Mouse (Mus musculus): ENCODE results near the gene Bcdin3d. TPM values are rescaled to one million over a fixed set of nuclear protein-coding genes. Genes with fewer than 3 reads are reported as not detected.

The Bcdin3d gene
- total RNA-seq, 2 experiments from 2014 or later, result 5.3 to 6.6 TPM

- DNase-seq, result no peak
Observed at GRCm38 (mm10) chr15:99440816-99441457, 33.6 kb downstream of the Bcdin3d start.

- DNase-seq, result peak in 1 of 2 experiments; percentile 55
Observed at GRCm38 (mm10) chr15:99440112-99440815, 34.3 kb downstream of the Bcdin3d start.

DNA sequence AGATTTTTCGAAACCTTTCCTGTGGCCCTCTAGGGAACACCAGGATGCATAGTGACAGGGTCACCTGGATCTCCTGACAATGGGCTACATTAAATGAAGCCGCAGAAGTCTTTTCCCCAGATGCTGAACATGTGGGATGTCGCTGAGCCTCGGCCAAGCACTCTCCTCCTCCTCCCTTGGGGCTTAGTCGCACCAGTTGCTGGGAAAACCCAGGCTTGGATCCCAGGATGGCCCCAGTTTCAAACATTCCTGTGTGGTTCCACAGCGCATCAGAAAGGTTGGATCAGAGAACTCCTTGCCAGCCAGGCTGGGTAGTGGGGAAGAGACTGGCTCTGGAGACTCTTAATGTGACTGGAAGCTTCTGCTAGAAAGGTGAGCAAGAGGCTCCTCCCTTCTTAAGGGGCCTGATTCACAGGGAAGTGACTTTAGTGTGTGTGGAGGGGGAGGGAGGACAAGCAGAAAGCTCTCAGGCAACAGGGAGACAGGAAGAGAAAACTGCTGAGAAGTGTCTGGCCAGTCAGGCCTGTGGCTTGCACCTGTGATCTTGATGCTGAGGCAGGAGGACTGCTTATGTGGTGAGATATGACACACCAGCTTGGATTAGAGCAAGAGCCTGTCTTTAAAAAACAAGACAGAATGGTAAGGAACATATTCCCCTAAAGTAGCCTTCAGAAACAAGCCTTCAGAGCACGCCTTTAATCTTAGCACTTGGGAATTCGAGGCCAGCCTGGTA is 35.4 kb downstream of the Bcdin3d start:
- DNase-seq, result no peak

DNA sequence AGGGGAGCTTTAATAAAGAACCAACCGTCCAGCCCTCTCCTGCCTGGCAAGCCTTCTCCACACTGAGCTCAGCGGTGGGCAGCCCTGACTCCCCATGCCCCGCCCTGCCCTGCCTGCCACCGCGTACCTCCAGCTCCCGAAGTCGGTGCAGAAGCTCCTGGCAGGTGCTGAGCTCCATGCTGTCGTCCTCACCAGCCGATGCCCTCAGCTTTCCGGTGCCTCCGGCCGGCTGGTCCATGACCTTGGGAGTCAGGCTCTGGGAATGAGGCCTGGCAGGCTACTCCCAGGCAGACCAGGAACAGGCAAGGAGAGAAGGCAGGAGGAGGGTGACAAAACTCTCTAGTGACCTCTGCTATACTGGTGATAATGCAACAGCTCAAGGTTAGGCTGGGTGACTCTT is 40.6 kb downstream of the Bcdin3d start:
- peak; percentile 82 to 83 for DNase-seq

GRCm38 (mm10) chr15:99433081-99433718 is 41.3 kb downstream of the Bcdin3d start:
- DNase-seq, result peak in 1 of 2 experiments; percentile 25

GRCm38 (mm10) chr15:99431967-99432366 is 42.6 kb downstream of the Bcdin3d start:
- peak in 1 of 2 experiments; percentile 28 for DNase-seq

GRCm38 (mm10) chr15:99431504-99431903 is 43.0 kb downstream of the Bcdin3d start:
- no peak for DNase-seq

DNA sequence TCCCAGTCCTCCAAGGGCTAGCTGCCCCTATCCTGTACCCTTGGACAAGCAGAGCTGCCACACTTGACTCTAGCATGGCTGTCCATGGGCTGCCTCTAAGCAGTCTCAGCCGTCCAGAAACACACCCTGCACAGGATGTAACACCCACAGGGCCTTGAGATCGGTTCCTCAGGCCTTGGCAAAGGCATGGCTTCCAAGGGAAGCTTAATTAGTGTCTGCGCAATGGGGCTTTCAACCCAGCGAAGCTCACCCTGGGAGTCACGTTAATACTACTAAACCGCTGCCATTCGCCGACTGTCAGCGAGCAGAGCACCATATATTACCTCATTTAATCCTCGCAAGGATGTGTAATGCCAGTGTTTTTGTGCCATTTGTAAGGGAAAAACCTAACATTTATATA is 43.5 kb downstream of the Bcdin3d start:
- peak in 1 of 2 experiments; percentile 20 for DNase-seq

- no peak for DNase-seq
Observed at GRCm38 (mm10) chr15:99430394-99430793, 44.1 kb downstream of the Bcdin3d start.

DNA sequence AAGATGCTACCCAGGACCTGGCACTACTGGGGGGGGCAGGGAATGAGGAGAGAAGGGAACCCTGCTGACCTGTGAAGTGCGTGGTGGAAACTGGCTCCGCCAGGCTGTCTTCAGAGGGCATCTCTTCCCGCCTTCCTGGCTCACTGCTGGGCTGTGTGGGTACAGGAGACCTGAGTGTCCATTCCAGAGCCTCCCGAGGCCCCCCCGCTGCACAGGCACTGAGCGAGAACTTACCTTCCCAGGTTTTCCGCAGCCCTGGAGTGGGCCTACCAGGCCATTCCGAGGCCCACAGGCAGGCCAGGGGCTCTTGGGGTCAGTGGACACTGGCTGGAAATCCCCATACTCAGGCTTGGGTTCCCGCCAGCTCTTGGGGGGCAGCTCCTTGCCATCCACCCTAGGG is 50.6 kb downstream of the Bcdin3d start:
- DNase-seq, result no peak

DNA sequence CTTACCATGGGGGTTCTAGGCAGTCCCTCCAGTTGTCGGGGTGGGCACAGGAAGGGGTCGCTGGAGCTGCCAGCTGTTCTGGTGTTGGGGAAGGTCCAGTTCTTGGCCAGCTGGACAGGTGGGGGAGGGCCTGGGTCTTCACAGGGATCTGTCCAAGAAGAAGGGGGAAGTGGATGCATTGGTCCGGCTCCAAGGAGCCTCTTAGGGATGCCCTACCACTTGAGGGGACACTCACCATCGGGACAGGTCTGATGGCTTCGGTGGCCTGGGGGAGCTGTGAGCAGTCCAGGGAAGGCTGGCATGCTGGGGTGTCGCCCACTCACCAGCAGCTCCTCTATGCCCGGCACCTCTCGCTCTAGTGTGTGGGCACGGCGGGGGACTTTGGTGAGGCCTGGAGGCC is 51.4 kb downstream of the Bcdin3d start:
- DNase-seq, result no peak

- DNase-seq, result no peak
Observed at GRCm38 (mm10) chr15:99422551-99422950, 52.0 kb downstream of the Bcdin3d start.

DNA sequence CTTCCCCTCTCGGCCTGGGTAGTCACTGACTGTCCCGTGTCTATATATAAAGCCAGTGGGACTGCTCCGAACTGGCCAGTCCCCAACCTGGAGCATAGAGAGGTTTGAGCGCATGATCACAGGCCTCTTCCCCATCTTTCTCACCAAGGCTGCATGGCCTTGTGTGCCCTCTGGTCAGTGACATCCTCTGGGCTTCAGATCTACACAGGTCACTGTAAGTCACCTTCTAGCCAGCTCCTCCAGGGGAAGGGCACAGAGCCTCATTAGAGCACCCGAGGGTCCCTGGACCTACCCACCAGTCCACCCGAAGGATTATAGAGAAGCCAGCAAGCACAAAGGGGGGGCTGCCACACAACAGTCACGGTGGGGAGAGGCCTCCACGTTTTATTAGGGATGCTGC is 52.9 kb downstream of the Bcdin3d start:
- DNase-seq, result no peak

- peak; percentile 28 to 52 for DNase-seq
Observed at GRCm38 (mm10) chr15:99421152-99421551, 53.4 kb downstream of the Bcdin3d start.

DNA sequence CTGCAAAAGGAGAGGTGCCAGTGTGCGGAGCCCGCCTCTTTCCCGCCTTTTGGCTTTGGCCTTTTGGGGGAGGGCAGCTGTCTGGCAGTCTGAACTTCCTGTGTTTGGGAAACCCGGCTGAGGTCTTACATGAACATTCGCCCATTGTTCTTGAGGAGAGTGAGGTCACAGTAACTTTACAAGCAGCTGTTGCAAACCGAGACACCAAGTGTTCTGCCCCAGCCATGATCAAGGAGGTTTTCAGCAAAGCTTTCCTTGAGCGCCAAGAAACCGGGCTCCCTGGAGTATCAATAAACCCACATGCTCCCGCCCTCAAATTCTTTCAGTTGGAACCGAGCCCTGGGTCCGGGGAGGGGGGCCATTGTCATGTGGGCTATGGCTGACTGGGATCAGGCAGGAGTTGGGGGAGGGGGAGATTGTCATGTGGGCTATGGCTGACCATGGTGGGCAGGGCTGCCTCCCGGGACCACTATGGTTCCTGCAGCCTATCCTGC is 54.0 kb downstream of the Bcdin3d start:
- DNase-seq, result peak; percentile 51 to 72

DNA sequence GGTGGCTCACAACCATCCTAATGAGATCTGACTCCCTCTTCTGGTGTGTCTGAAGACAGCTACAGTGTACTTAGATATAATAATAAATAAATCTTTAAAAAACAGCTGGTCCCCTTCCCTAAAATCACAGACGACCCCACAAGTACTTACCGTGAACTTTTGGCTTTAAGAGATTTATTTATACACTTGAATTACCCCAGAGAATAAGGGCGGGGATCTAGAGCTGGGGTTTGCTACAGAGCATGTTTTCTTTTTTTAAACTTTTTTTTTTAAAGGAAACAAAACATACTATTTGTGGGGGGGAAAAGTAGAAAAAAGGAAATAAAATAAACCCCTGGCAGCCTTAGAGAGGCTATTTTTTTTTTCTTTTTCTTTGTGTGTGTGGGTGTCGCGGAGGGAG is 54.4 kb downstream of the Bcdin3d start:
- DNase-seq, result no peak

Other genes with a start within 250 kb of the Bcdin3d start
- 1 to 10 TPM in 1 of 2 experiments, under 1 TPM in 1; 0.40 to 1.2 TPM for gene Kcnh3, start 249.9 kb downstream of the Bcdin3d start, total RNA-seq (2021)
- 10 to 100 TPM; 37.8 to 48.2 TPM for gene Mcrs1, start 222.8 kb downstream of the Bcdin3d start, total RNA-seq (2021)
- 10 to 100 TPM; 38.0 to 49.6 TPM for gene Prpf40b, start 179.6 kb downstream of the Bcdin3d start, total RNA-seq (2021)
- gene Fam186b, start 178.8 kb downstream of the Bcdin3d start, total RNA-seq (2021), result 1 to 10 TPM; 3.0 to 3.5 TPM
- gene Fmnl3, start 104.2 kb downstream of the Bcdin3d start, total RNA-seq (2021), result 10 to 100 TPM; 17.3 to 22.1 TPM
- 100 to 1,000 TPM; 506 to 839 TPM for gene Tmbim6, start 81.8 kb downstream of the Bcdin3d start, total RNA-seq (2021)
- 10 to 100 TPM; 30.4 to 36.0 TPM for gene Nckap5l, start 17.0 kb downstream of the Bcdin3d start, total RNA-seq (2021)
- 10 to 100 TPM; 17.8 to 23.5 TPM for gene Faim2, start 53.4 kb upstream of the Bcdin3d start, total RNA-seq (2021)
- 1 to 10 TPM in 1 of 2 experiments, under 1 TPM in 1; 0.82 to 5.0 TPM for gene Aqp2, start 104.3 kb upstream of the Bcdin3d start, total RNA-seq (2021)
- 1 to 10 TPM; 1.5 to 3.1 TPM for gene Aqp5, start 116.1 kb upstream of the Bcdin3d start, total RNA-seq (2021)
- gene Aqp6, start 126.7 kb upstream of the Bcdin3d start, total RNA-seq (2021), result not detected
- gene Racgap1, start 176.9 kb upstream of the Bcdin3d start, total RNA-seq (2021), result 1 to 10 TPM; 7.6 to 7.7 TPM
- under 1 TPM; 0.53 to 0.56 TPM for gene Asic1, start 195.6 kb upstream of the Bcdin3d start, total RNA-seq (2021)
- 10 to 100 TPM; 40.8 to 51.2 TPM for gene Smarcd1, start 227.4 kb upstream of the Bcdin3d start, total RNA-seq (2021)
- 10 to 100 TPM; 19.6 to 24.6 TPM for gene Gm17349, start 230.8 kb upstream of the Bcdin3d start, total RNA-seq (2021)
- gene Gpd1, start 242.8 kb upstream of the Bcdin3d start, total RNA-seq (2021), result 1,000 to 10,000 TPM in 1 of 2 experiments, 100 to 1,000 TPM in 1; 945 to 1,041 TPM